Mouse (Mus musculus): ENCODE data around the gene Olfr455. TPM values are rescaled to one million over a fixed set of nuclear protein-coding genes. Genes with fewer than 3 reads are reported as not detected.

Olfr455 gene
- not detected in 2 replicates for polyA plus RNA-seq (2012; rRNA removed)

- WGBS, result 78% methylated on average over 4 of the region's 4 CpGs
- no peak for TF ChIP-seq POLR2A (IDR thresholded peaks at IDR 0.05; ENCODE audit: low read depth, low read length)
- TF ChIP-seq CTCF (IDR thresholded peaks at IDR 0.05; ENCODE audit: extremely low read depth, insufficient read length, insufficient replicate concordance, low read depth, low read length), result no peak
- Histone ChIP-seq H3K27ac (ENCODE audit: insufficient read depth, low read depth, low read length) (no peak within 1 kb of the TSS), H3K4me3 (ENCODE audit: low read depth, low read length) (no peak within 1 kb of the TSS), H3K4me1 (ENCODE audit: control insufficient read depth, insufficient read depth, insufficient read length, low read length) (no peaks in the 10 kb centered on the region), H3K27me3 (ENCODE audit: control insufficient read depth, insufficient read depth, low read length) (no peaks in the 10 kb centered on the region), H3K36me3 (ENCODE audit: control insufficient read depth, insufficient read depth, low read length) (no peaks in the 10 kb centered on the region)
Measured at GRCm38 (mm10) chr6:42547461-42547860, at the start of gene Olfr455. Gene Olfr455, minus strand, starts transcription at chr6:42547587.

GRCm38 (mm10) chr6:42593138-42593882, 45.9 kb upstream of the Olfr455 start:
- WGBS, result 84% methylated on average over 17 of the region's 17 CpGs
- H3K27me3 ChIP-seq (ENCODE audit: control insufficient read depth, insufficient read depth, low read length), result no peaks in the 10 kb centered on the region
- no peak for TF ChIP-seq CTCF (IDR thresholded peaks at IDR 0.05; ENCODE audit: extremely low read depth, insufficient read length, insufficient replicate concordance, low read depth, low read length)
- TF ChIP-seq POLR2A (IDR thresholded peaks at IDR 0.05; ENCODE audit: low read depth, low read length), result no peak
- no peak overlapping the region for H3K27ac ChIP-seq (ENCODE audit: insufficient read depth, low read depth, low read length)
- H3K36me3 ChIP-seq (ENCODE audit: control insufficient read depth, insufficient read depth, low read length), result no peaks in the 10 kb centered on the region
- H3K4me3 ChIP-seq (ENCODE audit: low read depth, low read length), result no peak overlapping the region
- H3K4me1 ChIP-seq (ENCODE audit: control insufficient read depth, insufficient read depth, insufficient read length, low read length), result no peaks in the 10 kb centered on the region

- TF ChIP-seq CTCF (IDR thresholded peaks at IDR 0.05; ENCODE audit: extremely low read depth, insufficient read length, insufficient replicate concordance, low read depth, low read length) (no peak), POLR2A (IDR thresholded peaks at IDR 0.05; ENCODE audit: low read depth, low read length) (no peak)
- WGBS, result 75% methylated on average over 5 of the region's 5 CpGs
- Histone ChIP-seq H3K36me3 (ENCODE audit: control insufficient read depth, insufficient read depth, low read length) (no peaks in the 10 kb centered on the region), H3K27ac (ENCODE audit: insufficient read depth, low read depth, low read length) (no peak overlapping the region), H3K4me3 (ENCODE audit: low read depth, low read length) (no peak overlapping the region), H3K27me3 (ENCODE audit: control insufficient read depth, insufficient read depth, low read length) (no peaks in the 10 kb centered on the region), H3K4me1 (ENCODE audit: control insufficient read depth, insufficient read depth, insufficient read length, low read length) (no peaks in the 10 kb centered on the region)
Measured at GRCm38 (mm10) chr6:42586569-42586968, 39.2 kb upstream of the Olfr455 start.

- Histone ChIP-seq H3K36me3 (ENCODE audit: control insufficient read depth, insufficient read depth, low read length) (no peaks in the 10 kb centered on the region), H3K4me3 (ENCODE audit: low read depth, low read length) (no peak overlapping the region), H3K4me1 (ENCODE audit: control insufficient read depth, insufficient read depth, insufficient read length, low read length) (no peaks in the 10 kb centered on the region), H3K27me3 (ENCODE audit: control insufficient read depth, insufficient read depth, low read length) (no peaks in the 10 kb centered on the region), H3K27ac (ENCODE audit: insufficient read depth, low read depth, low read length) (no peak overlapping the region)
- WGBS, result 2% methylated on average over 7 of the region's 7 CpGs
- peak; percentile 70; the same call in 1 of the 2 replicates for TF ChIP-seq CTCF (IDR thresholded peaks at IDR 0.05; ENCODE audit: extremely low read depth, insufficient read length, insufficient replicate concordance, low read depth, low read length)
- no peak for TF ChIP-seq POLR2A (IDR thresholded peaks at IDR 0.05; ENCODE audit: low read depth, low read length)
Measured at GRCm38 (mm10) chr6:42583488-42583872, 36.1 kb upstream of the Olfr455 start.

- Histone ChIP-seq H3K27ac (ENCODE audit: insufficient read depth, low read depth, low read length) (no peak overlapping the region), H3K4me1 (ENCODE audit: control insufficient read depth, insufficient read depth, insufficient read length, low read length) (no peaks in the 10 kb centered on the region), H3K27me3 (ENCODE audit: control insufficient read depth, insufficient read depth, low read length) (no peaks in the 10 kb centered on the region), H3K36me3 (ENCODE audit: control insufficient read depth, insufficient read depth, low read length) (no peaks in the 10 kb centered on the region), H3K4me3 (ENCODE audit: low read depth, low read length) (no peak overlapping the region)
- 50% methylated on average over 9 of the region's 9 CpGs for WGBS
- TF ChIP-seq CTCF (IDR thresholded peaks at IDR 0.05; ENCODE audit: extremely low read depth, insufficient read length, insufficient replicate concordance, low read depth, low read length), result no peak
- TF ChIP-seq POLR2A (IDR thresholded peaks at IDR 0.05; ENCODE audit: low read depth, low read length), result no peak
Measured at GRCm38 (mm10) chr6:42582741-42583487, 35.5 kb upstream of the Olfr455 start.

- no peak overlapping the region for H3K27ac ChIP-seq (ENCODE audit: insufficient read depth, low read depth, low read length)
- WGBS, result 53% methylated on average over 4 of the region's 4 CpGs
- no peaks in the 10 kb centered on the region for H3K27me3 ChIP-seq (ENCODE audit: control insufficient read depth, insufficient read depth, low read length)
- no peak overlapping the region for H3K4me3 ChIP-seq (ENCODE audit: low read depth, low read length)
- no peaks in the 10 kb centered on the region for H3K36me3 ChIP-seq (ENCODE audit: control insufficient read depth, insufficient read depth, low read length)
- TF ChIP-seq POLR2A (IDR thresholded peaks at IDR 0.05; ENCODE audit: low read depth, low read length) (no peak), CTCF (IDR thresholded peaks at IDR 0.05; ENCODE audit: extremely low read depth, insufficient read length, insufficient replicate concordance, low read depth, low read length) (no peak)
- H3K4me1 ChIP-seq (ENCODE audit: control insufficient read depth, insufficient read depth, insufficient read length, low read length), result no peaks in the 10 kb centered on the region
Measured at GRCm38 (mm10) chr6:42578678-42579077, 31.3 kb upstream of the Olfr455 start.

GRCm38 (mm10) chr6:42577433-42577832, 30.0 kb upstream of the Olfr455 start:
- Histone ChIP-seq H3K4me1 (ENCODE audit: control insufficient read depth, insufficient read depth, insufficient read length, low read length) (no peaks in the 10 kb centered on the region), H3K36me3 (ENCODE audit: control insufficient read depth, insufficient read depth, low read length) (no peaks in the 10 kb centered on the region), H3K27me3 (ENCODE audit: control insufficient read depth, insufficient read depth, low read length) (no peaks in the 10 kb centered on the region), H3K4me3 (ENCODE audit: low read depth, low read length) (no peak overlapping the region), H3K27ac (ENCODE audit: insufficient read depth, low read depth, low read length) (no peak overlapping the region)
- TF ChIP-seq POLR2A (IDR thresholded peaks at IDR 0.05; ENCODE audit: low read depth, low read length) (no peak), CTCF (IDR thresholded peaks at IDR 0.05; ENCODE audit: extremely low read depth, insufficient read length, insufficient replicate concordance, low read depth, low read length) (no peak)
- WGBS, result 84% methylated on average over 2 of the region's 2 CpGs

Measured in small intestine, adult 2 months (tissue).